Mouse (Mus musculus): ENCODE data around the gene Tut7. TPM values are rescaled to one million over a fixed set of nuclear protein-coding genes. Genes with fewer than 3 reads are reported as not detected.

Gene Tut7
- 45.5 and 50.5 TPM in 2 replicates for polyA plus RNA-seq (2015; fragmentation: Nextera tagmentation; extraction: Ambion mirVana)

- peak within 1 kb of the TSS; percentile 83 for H3K4me2 ChIP-seq
- ATAC-seq (ENCODE audit: low read depth), result peak; percentile 98
- no peaks in the 10 kb centered on the region for H3K27me3 ChIP-seq
- peak within 1 kb of the TSS; percentile 92 for H3K4me3 ChIP-seq
- H3K36me3 ChIP-seq, result 0 out of 2 replicates have a peak, but pooled peaks cover 10% of the 10 kb centered on the region
- peaks cover 43% of the 10 kb centered on the region for H3K4me1 ChIP-seq (replicated peaks)
- under 1% methylated on average over 100 of the region's 100 CpGs for WGBS
- H3K27ac ChIP-seq (replicated peaks), result peak within 1 kb of the TSS; percentile 92
- H3K9ac ChIP-seq, result peak within 1 kb of the TSS; percentile 91
- no peaks in the 10 kb centered on the region for H3K9me3 ChIP-seq
Measured at GRCm38 (mm10) chr13:59822507-59823462, at the start of gene Tut7. TSS of gene Tut7 (minus strand) at chr13:59823147.

DNA sequence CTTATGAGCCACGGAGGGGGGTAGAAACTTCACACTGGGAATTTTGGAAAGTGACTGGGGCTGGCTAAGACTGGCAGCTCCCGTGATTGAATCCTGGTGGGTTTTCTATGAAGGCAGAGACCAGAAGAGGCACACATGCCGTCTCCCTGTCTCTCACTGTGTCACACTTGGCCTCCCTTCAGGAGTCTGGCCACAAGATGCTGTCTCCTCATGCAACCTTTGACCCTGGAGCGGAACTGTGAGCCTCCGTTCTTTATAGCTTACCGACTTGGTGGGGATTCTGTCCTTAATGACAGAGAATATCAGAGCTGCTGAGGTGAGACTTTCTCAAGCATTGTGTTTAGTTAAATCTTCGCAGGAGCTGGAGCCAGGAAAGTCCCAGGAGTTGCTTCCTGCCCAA is 49.5 kb upstream of the Tut7 start:
- WGBS, result 73% methylated on average over 7 of the region's 7 CpGs

GRCm38 (mm10) chr13:59870004-59870403 is 47.1 kb upstream of the Tut7 start:
- no peak overlapping the region for H3K9ac ChIP-seq
- 43% methylated on average over 5 of the region's 5 CpGs for WGBS
- ATAC-seq (ENCODE audit: low read depth), result no peak
- no peaks in the 10 kb centered on the region for H3K36me3 ChIP-seq
- H3K4me2 ChIP-seq, result no peak overlapping the region
- no peaks in the 10 kb centered on the region for H3K4me1 ChIP-seq (replicated peaks)
- no peak overlapping the region for H3K4me3 ChIP-seq
- H3K27ac ChIP-seq (replicated peaks), result no peak overlapping the region
- no peaks in the 10 kb centered on the region for H3K27me3 ChIP-seq
- H3K9me3 ChIP-seq, result no peaks in the 10 kb centered on the region

More for the DNA sequence above, 49.5 kb upstream of the Tut7 start:
- no peaks in the 10 kb centered on the region for H3K9me3 ChIP-seq
- no peak overlapping the region for H3K9ac ChIP-seq
- H3K4me3 ChIP-seq, result no peak overlapping the region
- no peak overlapping the region for H3K27ac ChIP-seq (replicated peaks)
- no peaks in the 10 kb centered on the region for H3K27me3 ChIP-seq
- no peak overlapping the region for H3K4me2 ChIP-seq
- no peaks in the 10 kb centered on the region for H3K36me3 ChIP-seq
- no peak for ATAC-seq (ENCODE audit: low read depth)
- H3K4me1 ChIP-seq (replicated peaks), result no peaks in the 10 kb centered on the region

GRCm38 (mm10) chr13:59868011-59868649 is 45.2 kb upstream of the Tut7 start:
- Histone ChIP-seq H3K4me3 (no peak overlapping the region), H3K9me3 (no peaks in the 10 kb centered on the region), H3K4me2 (no peak overlapping the region), H3K4me1 (replicated peaks) (no peaks in the 10 kb centered on the region), H3K9ac (no peak overlapping the region), H3K36me3 (no peaks in the 10 kb centered on the region), H3K27me3 (no peaks in the 10 kb centered on the region), H3K27ac (replicated peaks) (no peak overlapping the region)
- ATAC-seq (ENCODE audit: low read depth), result no peak
- 84% methylated on average over 9 of the region's 9 CpGs for WGBS

- H3K9me3 ChIP-seq, result no peaks in the 10 kb centered on the region
- H3K27ac ChIP-seq (replicated peaks), result no peak overlapping the region
- no peak for ATAC-seq (ENCODE audit: low read depth)
- H3K4me3 ChIP-seq, result no peak overlapping the region
- H3K36me3 ChIP-seq, result no peaks in the 10 kb centered on the region
- H3K27me3 ChIP-seq, result no peaks in the 10 kb centered on the region
- 92% methylated on average over 7 of the region's 7 CpGs for WGBS
- no peak overlapping the region for H3K4me2 ChIP-seq
- no peak overlapping the region for H3K9ac ChIP-seq
- H3K4me1 ChIP-seq (replicated peaks), result no peaks in the 10 kb centered on the region
Measured at GRCm38 (mm10) chr13:59867103-59867502, 44.2 kb upstream of the Tut7 start.

- Histone ChIP-seq H3K27me3 (peaks cover 6% of the 10 kb centered on the region; the same call in 1 of the 2 replicates), H3K36me3 (no peaks in the 10 kb centered on the region), H3K9ac (no peak overlapping the region), H3K4me1 (replicated peaks) (no peaks in the 10 kb centered on the region), H3K4me3 (no peak overlapping the region), H3K9me3 (0 out of 2 replicates have a peak, but pooled peaks cover 8% of the 10 kb centered on the region), H3K27ac (replicated peaks) (no peak overlapping the region), H3K4me2 (no peak overlapping the region)
- 65% methylated on average over 7 of the region's 7 CpGs for WGBS
- no peak; the same call in 1 of the 2 replicates for ATAC-seq (ENCODE audit: low read depth)
Measured at GRCm38 (mm10) chr13:59859515-59859914, 36.6 kb upstream of the Tut7 start.

- ATAC-seq (ENCODE audit: low read depth), result no peak
- Histone ChIP-seq H3K9ac (no peak overlapping the region), H3K9me3 (0 out of 2 replicates have a peak, but pooled peaks cover 8% of the 10 kb centered on the region), H3K36me3 (no peaks in the 10 kb centered on the region), H3K4me2 (no peak overlapping the region), H3K27me3 (peaks cover 6% of the 10 kb centered on the region; the same call in 1 of the 2 replicates), H3K4me3 (no peak overlapping the region), H3K4me1 (replicated peaks) (no peaks in the 10 kb centered on the region), H3K27ac (replicated peaks) (no peak overlapping the region)
- 56% methylated on average over 20 of the region's 20 CpGs for WGBS
Measured at GRCm38 (mm10) chr13:59856286-59857070, 33.5 kb upstream of the Tut7 start.

GRCm38 (mm10) chr13:59853471-59853870 is 30.5 kb upstream of the Tut7 start:
- Histone ChIP-seq H3K9me3 (0 out of 2 replicates have a peak, but pooled peaks cover 8% of the 10 kb centered on the region), H3K4me3 (no peak overlapping the region), H3K9ac (no peak overlapping the region), H3K27me3 (peaks cover 6% of the 10 kb centered on the region; the same call in 1 of the 2 replicates), H3K4me1 (replicated peaks) (no peaks in the 10 kb centered on the region), H3K36me3 (no peaks in the 10 kb centered on the region), H3K27ac (replicated peaks) (no peak overlapping the region), H3K4me2 (no peak overlapping the region)
- no peak for ATAC-seq (ENCODE audit: low read depth)
- 79% methylated on average over 9 of the region's 9 CpGs for WGBS

DNA sequence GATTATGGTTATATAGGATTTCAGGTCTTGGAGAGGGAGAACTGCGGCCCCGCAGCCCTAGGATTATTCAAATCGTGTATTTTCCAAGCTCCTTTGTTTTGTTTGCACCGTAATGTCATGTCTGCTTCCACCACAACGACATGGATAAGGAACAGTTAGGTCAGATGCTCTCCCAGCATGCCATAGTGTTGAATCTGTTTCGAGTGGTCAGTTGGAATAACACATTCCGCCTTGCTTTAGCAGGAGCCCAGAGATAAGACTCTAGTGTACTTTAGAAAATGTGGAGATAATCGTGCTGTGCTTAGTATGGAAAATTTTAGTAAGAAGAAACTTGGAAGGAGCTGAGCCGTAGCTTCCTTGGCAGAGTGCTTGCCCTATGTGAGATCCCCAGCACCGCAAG is 27.4 kb upstream of the Tut7 start:
- Histone ChIP-seq H3K27ac (replicated peaks) (no peak overlapping the region), H3K9ac (no peak overlapping the region), H3K4me1 (replicated peaks) (no peaks in the 10 kb centered on the region), H3K9me3 (no peaks in the 10 kb centered on the region), H3K36me3 (no peaks in the 10 kb centered on the region), H3K4me2 (no peak overlapping the region), H3K4me3 (no peak overlapping the region), H3K27me3 (peaks cover 3% of the 10 kb centered on the region; the same call in 1 of the 2 replicates)
- WGBS, result 83% methylated on average over 10 of the region's 10 CpGs
- no peak for ATAC-seq (ENCODE audit: low read depth)

DNA sequence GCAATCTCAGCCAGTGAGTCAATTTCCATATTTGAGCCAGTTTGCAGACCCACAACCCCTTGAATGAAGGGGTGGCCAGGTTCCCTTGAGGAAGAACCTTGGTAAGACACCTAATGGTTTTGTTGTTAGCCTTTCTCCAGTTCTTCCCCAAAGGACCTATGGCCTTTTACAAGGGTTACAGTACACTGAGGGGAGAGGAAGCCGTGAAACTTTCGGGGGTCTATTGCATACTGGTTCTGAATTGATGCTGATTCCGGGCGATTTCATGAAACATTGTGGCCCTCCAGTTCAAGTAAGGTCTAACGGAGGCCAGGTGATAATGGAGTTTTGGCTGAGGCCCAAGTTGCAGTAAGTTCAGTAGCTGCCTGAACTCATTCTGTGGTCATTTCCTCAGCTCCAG is 21.7 kb upstream of the Tut7 start:
- Histone ChIP-seq H3K4me1 (replicated peaks) (no peaks in the 10 kb centered on the region), H3K9me3 (no peaks in the 10 kb centered on the region), H3K4me2 (no peak overlapping the region), H3K27me3 (no peaks in the 10 kb centered on the region), H3K27ac (replicated peaks) (no peak overlapping the region), H3K4me3 (no peak overlapping the region), H3K9ac (no peak overlapping the region), H3K36me3 (no peaks in the 10 kb centered on the region)
- no peak for ATAC-seq (ENCODE audit: low read depth)
- 89% methylated on average over 5 of the region's 5 CpGs for WGBS

DNA sequence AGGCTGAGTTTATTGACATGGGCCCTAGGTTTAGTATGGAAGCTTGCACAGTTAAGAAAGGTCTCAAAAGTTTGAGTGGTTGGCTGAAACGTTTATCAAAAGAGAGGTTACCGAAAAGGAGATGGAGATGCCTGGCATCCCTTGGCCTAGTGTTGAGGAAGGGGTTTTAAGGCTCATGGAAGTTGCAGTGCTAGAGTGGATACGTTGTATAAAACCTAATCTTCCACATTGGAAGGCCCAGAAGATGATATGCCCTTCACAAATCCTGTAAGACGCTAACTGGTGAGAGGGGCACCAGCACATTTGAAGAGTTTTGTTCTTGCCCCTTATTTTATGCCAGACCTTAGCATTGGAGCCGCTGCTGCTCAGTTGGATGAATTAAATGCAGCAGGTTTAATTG is 21.0 kb upstream of the Tut7 start:
- no peak for ATAC-seq (ENCODE audit: low read depth)
- Histone ChIP-seq H3K27ac (replicated peaks) (no peak overlapping the region), H3K36me3 (no peaks in the 10 kb centered on the region), H3K4me1 (replicated peaks) (no peaks in the 10 kb centered on the region), H3K4me2 (no peak overlapping the region), H3K4me3 (no peak overlapping the region), H3K27me3 (no peaks in the 10 kb centered on the region), H3K9me3 (no peaks in the 10 kb centered on the region), H3K9ac (no peak overlapping the region)
- 84% methylated on average over 5 of the region's 5 CpGs for WGBS
